Mouse (Mus musculus) adrenal gland, adult 18-20 months (tissue): ENCODE results near the gene Cd69. TPM values are rescaled to one million over a fixed set of nuclear protein-coding genes. Genes with fewer than 3 reads are reported as not detected.

Source experiments
- DNase-seq, 2 experiments: peaks; one replicate each; pipeline ENCODE4 v3.0.0; 2021 to 2022; ENCODE audit warnings: low spot score in 2 of 2
- total RNA-seq, 2 experiments: library from RNA; stranded (reverse); gene quantifications; 1 replicate in 1 of 2; 2 replicates in 1 of 2; pipeline ENCODE4 v1.2.3; 2021

Gene Cd69
- total RNA-seq, 2 experiments from 2014 or later: 0.42 TPM; not detected in 1

- DNase-seq: no peak
Measured at GRCm38 (mm10) chr6:129225078-129225477, 50.2 kb downstream of the Cd69 start.

- DNase-seq: no peak
Measured at GRCm38 (mm10) chr6:129224090-129224489, 51.1 kb downstream of the Cd69 start.

GRCm38 (mm10) chr6:129223611-129224010 is 51.6 kb downstream of the Cd69 start:
- DNase-seq: no peak

- no peak for DNase-seq
Measured at GRCm38 (mm10) chr6:129222188-129222800, 52.9 kb downstream of the Cd69 start.

- no peak for DNase-seq
Measured at GRCm38 (mm10) chr6:129221053-129221452, 54.2 kb downstream of the Cd69 start.

- DNase-seq: no peak
Measured at GRCm38 (mm10) chr6:129219897-129220517, 55.2 kb downstream of the Cd69 start.

GRCm38 (mm10) chr6:129218191-129218696 is 57.0 kb downstream of the Cd69 start:
- no peak for DNase-seq

Other genes with a start within 250 kb of the Cd69 start
- under 1 TPM in 1 of 2 experiments, not detected in 1; 0.16 TPM for gene Klrb1f, start 229.5 kb downstream of the Cd69 start, total RNA-seq
- not detected for gene Clec2e, start 174.5 kb downstream of the Cd69 start, total RNA-seq
- gene Clec2d, start 94.8 kb downstream of the Cd69 start, total RNA-seq: 10 to 100 TPM; 36.6 to 74.6 TPM
- not detected for gene 4922502D21Rik, start 56.4 kb upstream of the Cd69 start, total RNA-seq
- gene Clec12a, start 67.3 kb upstream of the Cd69 start, total RNA-seq: 1 to 10 TPM in 1 of 2 experiments, under 1 TPM in 1; 0.70 to 3.4 TPM
- under 1 TPM; 0.22 to 0.30 TPM for gene Clec12b, start 110.4 kb upstream of the Cd69 start, total RNA-seq
- 1 to 10 TPM; 1.4 to 2.0 TPM for gene Clec1b, start 121.9 kb upstream of the Cd69 start, total RNA-seq
- gene Clec9a, start 133.4 kb upstream of the Cd69 start, total RNA-seq: 1 to 10 TPM in 1 of 2 experiments, under 1 TPM in 1; 0.53 to 1.6 TPM
- gene Clec1a, start 176.6 kb upstream of the Cd69 start, total RNA-seq: 1 to 10 TPM; 4.0 to 4.5 TPM
- under 1 TPM in 1 of 2 experiments, not detected in 1; 0.80 TPM for gene Olr1, start 231.7 kb upstream of the Cd69 start, total RNA-seq
- not detected for gene Tmem52b, start 237.1 kb upstream of the Cd69 start, total RNA-seq